Mouse (Mus musculus) liver, embryonic 15.5 days (tissue): Measurements from ENCODE around the gene Sv2c. TPM values are rescaled to one million over a fixed set of nuclear protein-coding genes. Genes with fewer than 3 reads are reported as not detected.
A peak's percentile ranks its signal among the peaks of the same experiment; 100 is the strongest.

Experiments used
- ATAC-seq: fragments of 200-750 bp; cut with Nextera tagmentation; 2 replicates; pipeline ENCODE4 v1.8.0; 2017; ENCODE audit warnings: moderate number of reproducible peaks, mild to moderate bottlenecking, moderate library complexity; ENCODE audit not compliant: insufficient read depth
- H3K27ac ChIP-seq: fragments of 300-500 bp; sonication (generic); replicated peaks from 2 replicates; pipeline ENCODE4 v1.5.1; 2015; ENCODE audit warnings: mild to moderate bottlenecking, inconsistent platforms
- H3K27me3 ChIP-seq: fragments of 300-500 bp; sonication (generic); 2 replicates; pipeline ENCODE4 v1.6.1; 2015; ENCODE audit warnings: mild to moderate bottlenecking, inconsistent platforms
- H3K36me3 ChIP-seq: fragments of 300-500 bp; sonication (generic); replicated peaks from 2 replicates; pipeline ENCODE4 v1.6.1; 2015; ENCODE audit warnings: moderate library complexity, mild to moderate bottlenecking, inconsistent platforms
- H3K4me1 ChIP-seq: fragments of 300-500 bp; sonication (generic); replicated peaks from 2 replicates; pipeline ENCODE4 v1.6.1; 2015; ENCODE audit warnings: inconsistent platforms
- H3K4me2 ChIP-seq: fragments of 300-500 bp; sonication (generic); 2 replicates; pipeline ENCODE4 v1.6.1; 2015; ENCODE audit warnings: moderate library complexity, mild to moderate bottlenecking, inconsistent platforms
- H3K4me3 ChIP-seq: fragments of 300-500 bp; sonication (generic); replicated peaks from 2 replicates; pipeline ENCODE4 v1.5.1; 2015; ENCODE audit warnings: mild to moderate bottlenecking, inconsistent platforms
- H3K9ac ChIP-seq: fragments of 300-500 bp; sonication (generic); 2 replicates; pipeline ENCODE4 v1.6.1; 2015; ENCODE audit warnings: moderate library complexity, mild to moderate bottlenecking, inconsistent platforms
- H3K9me3 ChIP-seq: fragments of 300-500 bp; sonication (generic); replicated peaks from 2 replicates; pipeline ENCODE4 v1.6.1; 2016; ENCODE audit warnings: inconsistent platforms
- WGBS: fragments of 180-500 bp; shearing (Covaris S2); methylation state at CpG from one replicate; pipeline ENCODE4 v1.1.7; 2015; ENCODE audit warnings: mixed read lengths; ENCODE audit not compliant: insufficient replicate concordance; 5-methylcytosine and 5-hydroxymethylcytosine counted together
- polyA plus RNA-seq: library from polyadenylated mRNA; unstranded; fragments of >200 nt; fragmentation: Nextera tagmentation; extraction: Ambion mirVana; gene quantifications from 2 replicates; pipeline ENCODE4 v1.2.1, GENCODE M21; 2015

Sv2c gene
- polyA plus RNA-seq, 1 experiment from 2014 or later: 0.15 TPM

- H3K4me3 ChIP-seq: no peak overlapping the region
- 68% methylated on average over 4 of the region's 4 CpGs for WGBS
- H3K4me2 ChIP-seq: no peak overlapping the region
- ATAC-seq: no peak
- no peaks in the 10 kb centered on the region for H3K9me3 ChIP-seq
- H3K27me3 ChIP-seq: no peaks in the 10 kb centered on the region
- H3K36me3 ChIP-seq: no peaks in the 10 kb centered on the region
- H3K27ac ChIP-seq: 0 out of 2 replicates have a peak overlapping the region, but pooled peaks have one; percentile 29
- H3K9ac ChIP-seq: no peak overlapping the region
- H3K4me1 ChIP-seq: peaks cover 9% of the 10 kb centered on the region; the same call in 1 of the 2 replicates
Observed at GRCm38 (mm10) chr13:95941861-95942260, 190.5 kb downstream of the Sv2c start.

GRCm38 (mm10) chr13:95940811-95941210 lies 191.6 kb downstream of the Sv2c start:
- Histone ChIP-seq H3K27me3 (no peaks in the 10 kb centered on the region), H3K4me2 (no peak overlapping the region), H3K9me3 (no peaks in the 10 kb centered on the region), H3K27ac (no peak overlapping the region), H3K4me1 (peaks cover 9% of the 10 kb centered on the region; the same call in 1 of the 2 replicates), H3K9ac (no peak overlapping the region), H3K4me3 (no peak overlapping the region), H3K36me3 (no peaks in the 10 kb centered on the region)
- whole genome bisulfite sequencing: 57% methylated on average over 5 of the region's 5 CpGs
- ATAC-seq: no peak

GRCm38 (mm10) chr13:95924201-95924621 lies 208.2 kb downstream of the Sv2c start:
- Histone ChIP-seq H3K36me3 (no peaks in the 10 kb centered on the region), H3K4me3 (no peak overlapping the region), H3K4me2 (no peak overlapping the region), H3K4me1 (peaks cover 4% of the 10 kb centered on the region; the same call in 1 of the 2 replicates), H3K27me3 (no peaks in the 10 kb centered on the region), H3K9ac (no peak overlapping the region), H3K27ac (no peak overlapping the region), H3K9me3 (0 out of 2 replicates have a peak, but pooled peaks cover 4% of the 10 kb centered on the region)
- 44% methylated on average over 2 of the region's 2 CpGs for WGBS
- peak; percentile 65; the same call in 1 of the 2 replicates for ATAC-seq

- Histone ChIP-seq H3K4me1 (peaks cover 4% of the 10 kb centered on the region; the same call in 1 of the 2 replicates), H3K9ac (no peak overlapping the region), H3K4me3 (no peak overlapping the region), H3K4me2 (no peak overlapping the region), H3K9me3 (0 out of 2 replicates have a peak, but pooled peaks cover 4% of the 10 kb centered on the region), H3K27me3 (no peaks in the 10 kb centered on the region), H3K36me3 (no peaks in the 10 kb centered on the region), H3K27ac (no peak overlapping the region)
- 67% methylated on average over 4 of the region's 4 CpGs for WGBS
- no peak for ATAC-seq
Observed at GRCm38 (mm10) chr13:95922626-95923025, 209.8 kb downstream of the Sv2c start.

- Histone ChIP-seq H3K27me3 (no peaks in the 10 kb centered on the region), H3K27ac (no peak overlapping the region), H3K9ac (no peak overlapping the region), H3K9me3 (0 out of 2 replicates have a peak, but pooled peaks cover 4% of the 10 kb centered on the region), H3K36me3 (no peaks in the 10 kb centered on the region), H3K4me1 (peaks cover 2% of the 10 kb centered on the region; the same call in 1 of the 2 replicates), H3K4me3 (no peak overlapping the region), H3K4me2 (no peak overlapping the region)
- WGBS: 76% methylated on average over 9 of the region's 9 CpGs
- no peak for ATAC-seq
Observed at GRCm38 (mm10) chr13:95918624-95919284, 213.6 kb downstream of the Sv2c start.

- Histone ChIP-seq H3K27me3 (peaks cover 8% of the 10 kb centered on the region; the same call in 1 of the 2 replicates), H3K36me3 (no peaks in the 10 kb centered on the region), H3K9ac (no peak overlapping the region), H3K4me2 (no peak overlapping the region), H3K27ac (no peak overlapping the region), H3K4me3 (no peak overlapping the region), H3K9me3 (no peaks in the 10 kb centered on the region), H3K4me1 (peaks cover 7% of the 10 kb centered on the region)
- 24% methylated on average over 2 of the region's 2 CpGs for WGBS
- no peak for ATAC-seq
Observed at GRCm38 (mm10) chr13:95913046-95913406, 219.4 kb downstream of the Sv2c start.

- Histone ChIP-seq H3K4me3 (no peak overlapping the region), H3K9ac (no peak overlapping the region), H3K27ac (no peak overlapping the region), H3K36me3 (no peaks in the 10 kb centered on the region), H3K4me1 (peaks cover 7% of the 10 kb centered on the region), H3K4me2 (no peak overlapping the region), H3K27me3 (peaks cover 8% of the 10 kb centered on the region; the same call in 1 of the 2 replicates), H3K9me3 (no peaks in the 10 kb centered on the region)
- WGBS: 57% methylated on average over 11 of the region's 11 CpGs
- ATAC-seq: no peak
Observed at GRCm38 (mm10) chr13:95912157-95913045, 220.0 kb downstream of the Sv2c start.

GRCm38 (mm10) chr13:95910270-95910669 lies 222.1 kb downstream of the Sv2c start:
- Histone ChIP-seq H3K27ac (no peak overlapping the region), H3K36me3 (no peaks in the 10 kb centered on the region), H3K4me2 (no peak overlapping the region), H3K9me3 (no peaks in the 10 kb centered on the region), H3K4me1 (peaks cover 7% of the 10 kb centered on the region), H3K4me3 (no peak overlapping the region), H3K9ac (no peak overlapping the region), H3K27me3 (peaks cover 8% of the 10 kb centered on the region; the same call in 1 of the 2 replicates)
- no peak for ATAC-seq
- 57% methylated on average over 9 of the region's 9 CpGs for WGBS

GRCm38 (mm10) chr13:95909244-95909643 lies 223.1 kb downstream of the Sv2c start:
- Histone ChIP-seq H3K4me2 (no peak overlapping the region), H3K27ac (no peak overlapping the region), H3K36me3 (no peaks in the 10 kb centered on the region), H3K9ac (no peak overlapping the region), H3K4me3 (no peak overlapping the region), H3K4me1 (peaks cover 7% of the 10 kb centered on the region), H3K9me3 (no peaks in the 10 kb centered on the region), H3K27me3 (peaks cover 8% of the 10 kb centered on the region; the same call in 1 of the 2 replicates)
- ATAC-seq: no peak
- WGBS: 60% methylated on average over 2 of the region's 2 CpGs
